Mouse (Mus musculus) brain, adult 2 months (tissue): Measurements from ENCODE around the gene Gm9837.
"Not testable (repeated sequence)": the region's sequence is repeated elsewhere in the genome, so short reads cannot be mapped to it uniquely, and the experiment has no call there.

ENCODE experiments used
- DNase-seq: peaks from one replicate; pipeline ENCODE4 v3.0.0; 2011; ENCODE audit warnings: low read depth, low spot score

The Gm9837 gene

DNA sequence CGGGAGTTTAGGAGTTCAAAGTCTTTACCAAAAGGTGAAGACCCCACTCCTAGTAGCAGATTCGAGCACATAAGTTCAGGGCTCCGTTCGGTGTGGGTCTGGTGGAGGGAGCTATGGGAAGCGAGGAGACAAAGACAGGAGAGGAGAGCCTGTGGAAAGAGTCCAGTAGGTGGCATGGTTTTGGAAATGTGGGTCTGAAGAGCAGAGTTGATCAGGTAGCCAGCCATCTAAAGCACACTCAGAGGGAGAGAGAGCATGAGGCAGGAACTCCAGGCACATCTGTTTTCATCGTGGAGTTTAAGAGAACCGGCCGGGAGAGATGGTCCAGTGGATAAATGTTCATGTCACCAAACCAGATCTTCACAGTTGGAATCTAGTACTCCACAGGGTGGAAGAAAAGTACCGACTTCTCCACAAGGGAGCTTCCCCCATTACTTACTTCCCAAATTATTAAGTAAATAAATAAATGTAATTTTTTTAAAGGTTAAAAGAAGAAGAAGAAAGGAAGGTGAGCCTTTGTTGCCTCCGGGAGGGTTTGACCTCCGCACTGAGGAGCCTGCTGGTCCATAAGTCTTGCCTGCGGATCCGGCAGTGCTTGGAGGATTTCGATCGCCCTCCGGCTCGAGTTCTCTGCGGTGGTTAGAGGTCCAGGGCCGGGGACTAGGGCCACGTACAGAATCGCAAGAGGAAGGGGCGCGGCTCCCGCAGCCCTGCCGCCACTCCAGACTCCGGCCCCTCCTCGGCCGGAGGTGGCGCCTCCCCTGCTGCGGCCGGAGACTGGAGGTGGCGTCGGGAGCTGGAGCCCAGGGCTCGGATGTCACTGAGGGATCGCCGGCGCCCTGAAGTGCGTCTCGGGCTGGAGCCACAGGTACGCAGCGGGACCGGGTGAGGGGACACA, 13.6 kb downstream of the Gm9837 start, which contains the start of the genes Gm10447 and Shroom1:
Gm10447 (minus strand) TSS at position 637 of the 898 bp plus-strand sequence.
Shroom1 (plus strand) TSS at position 732 of the 898 bp plus-strand sequence.
- DNase-seq, result peak; percentile 78

DNA sequence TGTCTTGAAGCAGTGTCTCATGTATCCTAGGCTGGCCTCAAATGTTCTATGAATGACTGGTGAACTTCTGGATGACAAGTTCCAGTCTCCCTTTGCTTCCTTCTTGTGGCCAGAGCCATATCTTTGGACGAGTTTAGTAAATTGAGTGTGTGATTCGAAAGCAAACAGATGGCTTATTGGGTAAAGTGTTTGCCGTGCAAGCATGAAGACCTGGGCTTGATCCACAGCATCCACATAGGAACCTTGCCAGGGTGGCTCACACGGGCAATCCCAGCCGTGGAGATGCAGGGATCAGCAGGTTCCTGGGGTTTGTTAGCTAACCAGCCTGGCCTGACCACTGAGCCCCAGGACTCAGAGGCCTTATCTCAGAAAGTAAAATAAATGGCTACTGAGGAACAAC, 17.2 kb downstream of the Gm9837 start:
- DNase-seq, result no peak

DNA sequence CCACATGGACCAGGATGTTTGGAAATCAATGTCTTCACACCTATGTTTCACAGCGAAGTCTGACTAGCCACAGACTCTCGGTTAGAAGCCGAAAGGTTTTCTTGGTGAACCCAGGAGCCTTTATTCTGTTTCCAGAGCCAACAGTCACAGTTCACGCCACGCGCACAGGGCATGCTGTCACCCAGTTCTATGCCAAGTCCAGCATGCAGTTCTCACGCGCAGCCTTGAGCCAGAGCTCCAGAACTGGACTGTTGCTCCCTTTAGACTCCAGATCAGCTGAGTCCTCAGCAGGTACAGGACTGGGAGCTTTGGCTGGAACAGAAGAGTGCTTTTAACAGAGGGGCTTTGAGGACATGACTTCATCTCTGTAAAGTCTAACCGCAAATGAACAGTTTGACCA, 17.9 kb downstream of the Gm9837 start:
- peak; percentile 76 for DNase-seq

DNA sequence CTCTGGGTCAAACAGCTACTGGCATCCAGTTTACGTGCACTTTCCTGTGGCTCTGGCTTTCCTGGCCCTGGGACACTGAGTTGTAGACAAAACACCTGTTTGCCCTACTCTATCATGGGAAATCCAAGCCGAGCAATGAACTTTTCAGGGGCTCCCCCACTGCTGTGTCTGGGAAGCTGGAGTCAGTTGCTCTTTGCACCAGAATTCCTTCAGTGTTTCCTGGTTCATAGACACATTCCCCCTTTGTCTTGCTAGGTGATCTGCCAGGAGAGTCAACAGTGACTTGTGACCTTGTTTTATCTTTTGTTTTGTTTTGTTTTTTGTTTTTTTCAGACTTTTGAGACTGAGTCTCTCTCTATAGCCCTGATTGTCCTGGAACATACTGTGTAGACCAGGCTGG, 18.9 kb downstream of the Gm9837 start:
- no peak for DNase-seq

DNA sequence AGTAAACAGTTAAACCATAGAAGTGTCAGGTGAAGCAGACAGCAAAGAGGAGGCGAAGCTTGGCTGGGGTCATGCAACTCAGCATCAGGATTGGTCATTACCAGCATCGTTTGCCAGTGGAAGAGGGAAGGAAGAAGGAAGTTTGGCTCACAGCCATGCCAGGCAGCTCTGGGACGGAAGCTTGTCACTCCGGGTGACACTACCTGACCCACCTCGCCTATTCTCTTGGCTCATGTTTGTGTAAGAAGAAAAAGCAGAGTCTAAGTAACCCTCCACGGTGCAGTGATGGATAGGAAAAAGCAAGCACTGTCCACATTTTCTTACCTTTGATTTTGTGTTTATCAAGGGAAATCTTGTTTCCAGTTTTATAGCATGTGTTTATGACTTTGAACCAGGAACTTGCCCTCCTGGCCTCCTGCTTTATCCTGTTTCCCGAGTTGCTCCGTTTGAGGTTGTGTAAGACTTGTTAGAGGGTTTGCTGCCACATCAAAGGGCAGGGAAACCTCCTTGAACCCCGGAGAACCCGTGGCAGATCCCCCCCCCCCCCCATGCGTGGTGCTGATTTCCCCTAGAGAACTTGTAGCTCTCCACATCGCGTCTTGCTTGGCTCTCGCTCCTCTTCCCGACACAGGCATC, 20.1 kb downstream of the Gm9837 start:
- DNase-seq, result no peak

DNA sequence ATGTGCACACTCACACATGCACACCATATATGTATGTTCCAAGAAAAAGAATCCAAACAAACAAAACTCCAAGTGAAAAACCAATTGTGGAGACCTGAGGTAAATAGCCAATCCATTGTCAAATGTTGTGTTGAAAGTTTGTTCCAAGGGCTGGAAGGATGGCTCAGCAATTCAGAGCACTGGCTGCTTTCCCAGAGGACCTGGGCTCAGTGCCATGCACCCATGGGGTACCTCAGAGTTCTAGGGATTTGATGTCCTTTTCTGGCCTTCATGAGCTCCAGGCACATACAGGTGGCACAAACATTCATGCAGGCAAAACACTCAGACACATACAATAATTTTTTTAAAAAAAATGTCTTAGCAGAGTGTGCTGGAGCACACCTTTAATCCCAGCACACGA, 21.8 kb downstream of the Gm9837 start:
- peak; percentile 90 for DNase-seq

DNA sequence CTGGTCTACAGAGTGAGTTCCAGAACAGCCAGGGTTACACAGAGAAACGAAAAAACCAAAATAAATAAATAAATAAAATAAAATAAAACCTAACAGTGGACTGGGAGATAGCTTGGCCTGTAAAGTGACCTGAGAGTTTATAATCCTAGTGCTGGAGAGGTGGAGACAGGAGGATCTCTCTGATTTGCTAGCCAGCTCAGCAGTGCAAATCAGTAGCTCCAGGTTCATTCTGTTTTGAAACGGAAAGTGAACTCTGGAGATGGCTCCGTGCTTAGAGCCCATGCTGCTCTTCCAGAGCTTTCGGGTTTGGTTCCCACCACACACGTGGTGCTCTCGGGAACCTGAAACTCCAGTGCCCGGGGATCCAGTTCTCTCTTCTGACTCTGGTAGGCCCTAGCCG, 22.3 kb downstream of the Gm9837 start:
- no peak for DNase-seq

DNA sequence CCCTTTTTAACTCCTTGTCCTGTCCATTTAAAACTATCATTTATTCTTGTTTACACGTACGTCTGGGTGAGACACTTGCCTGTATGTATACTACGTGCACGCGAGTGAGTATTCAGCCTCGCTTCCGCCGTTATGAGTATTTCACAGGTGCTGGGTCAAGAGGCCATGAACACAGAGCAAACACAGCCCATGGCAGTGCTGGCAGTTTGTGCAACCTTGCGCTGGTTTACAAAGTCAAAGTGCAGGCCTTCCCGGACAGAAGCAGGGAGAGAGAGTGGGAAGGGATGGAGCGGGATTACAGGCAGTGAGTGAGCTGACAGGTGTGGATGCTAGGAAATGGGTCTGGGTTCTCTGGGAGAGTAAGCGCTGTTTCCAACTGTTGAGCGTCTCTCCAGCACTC, 24.1 kb downstream of the Gm9837 start:
- no peak for DNase-seq

DNA sequence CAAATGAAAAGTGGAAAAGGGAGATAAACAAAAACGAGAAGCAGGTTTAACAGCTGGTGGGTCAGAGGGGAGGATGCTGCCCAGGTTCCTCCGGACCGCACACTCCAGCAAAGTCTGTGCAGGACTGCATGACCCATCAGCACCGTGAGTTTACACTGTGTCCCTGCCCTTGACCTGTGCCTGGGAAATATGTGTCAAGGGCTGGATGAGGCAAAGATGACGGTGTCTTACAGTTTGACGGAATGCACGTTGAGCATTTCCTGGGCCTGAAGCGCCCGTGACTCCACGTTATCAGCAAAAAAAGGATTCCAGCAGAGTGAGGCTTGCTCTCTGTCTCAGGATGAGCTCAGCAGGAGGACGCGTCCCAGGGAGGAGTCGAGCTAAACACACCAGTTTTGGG, 24.7 kb downstream of the Gm9837 start:
- no peak for DNase-seq

DNA sequence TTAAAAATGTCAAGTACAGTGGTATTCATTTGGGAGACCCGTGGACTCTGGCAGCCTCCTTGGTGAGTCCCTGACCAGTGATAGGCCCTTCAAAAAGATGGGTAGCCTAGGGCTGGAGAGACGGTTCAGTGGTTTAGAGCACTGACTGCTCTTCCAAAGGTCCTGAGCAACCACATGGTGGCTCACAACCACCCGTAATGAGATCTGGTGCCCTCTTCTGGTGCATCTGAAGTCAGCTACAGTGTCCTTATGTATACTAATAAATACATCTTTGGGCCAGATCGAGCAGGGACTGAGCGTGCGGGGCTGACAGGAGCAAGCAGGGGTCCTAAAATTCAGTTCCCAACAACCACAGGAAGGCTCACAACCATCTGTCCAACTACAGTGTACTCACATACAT, 26.4 kb downstream of the Gm9837 start:
- no peak for DNase-seq

DNA sequence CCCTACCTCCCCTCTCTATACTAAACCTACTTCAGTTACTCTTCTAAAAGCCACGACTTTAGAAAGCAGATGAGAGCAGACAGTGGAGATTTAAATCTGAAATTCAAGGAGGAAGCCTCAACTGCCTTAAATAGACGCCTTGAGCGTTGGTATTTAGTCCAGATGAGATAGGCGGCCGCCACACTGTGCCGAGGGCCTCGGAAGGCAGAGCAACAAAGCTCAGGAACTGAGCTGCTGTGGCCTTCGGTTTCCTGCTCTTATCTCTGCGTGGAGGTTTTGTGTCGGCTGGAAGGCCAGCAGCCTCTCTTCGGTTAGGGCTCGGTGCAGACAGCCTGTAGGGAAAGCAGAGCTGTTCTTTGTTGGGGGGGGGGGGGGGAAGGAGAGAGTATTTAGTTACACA, 28.4 kb downstream of the Gm9837 start:
- no peak for DNase-seq

DNA sequence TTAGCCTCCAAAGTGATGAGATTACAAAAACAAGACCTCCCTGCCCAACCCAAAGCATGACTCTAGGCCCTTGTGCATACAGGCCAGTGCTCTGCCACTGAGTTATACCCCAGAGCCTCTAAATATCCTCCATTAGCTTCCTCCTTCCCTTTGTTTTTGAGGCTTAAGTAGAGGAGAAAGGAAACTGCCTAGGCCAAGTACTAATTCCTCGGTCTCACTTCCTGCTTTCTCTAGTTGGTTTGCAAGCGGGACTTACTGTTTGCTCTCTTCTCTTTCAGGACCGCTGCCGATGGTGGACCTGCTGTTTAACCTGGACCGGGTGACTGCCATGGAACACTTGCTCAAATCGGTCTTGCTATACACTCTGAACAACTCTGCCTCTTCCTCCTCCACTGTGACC, 33.9 kb downstream of the Gm9837 start:
- no peak for DNase-seq

DNA sequence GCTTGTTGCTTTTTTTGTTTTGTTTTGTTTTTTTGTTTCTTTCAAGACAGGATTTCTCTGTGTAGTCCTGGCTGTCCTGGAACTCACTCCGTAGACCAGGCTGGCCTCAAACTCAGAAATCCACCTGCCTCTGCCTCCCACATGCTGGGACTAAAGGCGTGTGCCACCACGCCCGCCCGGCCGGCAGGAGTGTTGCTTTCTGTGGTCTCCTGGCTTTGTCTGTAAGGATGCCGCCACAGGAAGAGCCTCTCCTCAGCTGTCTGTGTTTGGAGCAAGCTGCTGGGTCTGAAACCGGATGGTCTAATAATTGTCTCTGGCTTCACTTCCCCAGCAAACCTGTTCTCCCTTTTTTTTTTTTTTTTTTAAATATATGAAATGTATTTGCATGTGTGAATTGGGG, 34.8 kb downstream of the Gm9837 start:
- no peak for DNase-seq

DNA sequence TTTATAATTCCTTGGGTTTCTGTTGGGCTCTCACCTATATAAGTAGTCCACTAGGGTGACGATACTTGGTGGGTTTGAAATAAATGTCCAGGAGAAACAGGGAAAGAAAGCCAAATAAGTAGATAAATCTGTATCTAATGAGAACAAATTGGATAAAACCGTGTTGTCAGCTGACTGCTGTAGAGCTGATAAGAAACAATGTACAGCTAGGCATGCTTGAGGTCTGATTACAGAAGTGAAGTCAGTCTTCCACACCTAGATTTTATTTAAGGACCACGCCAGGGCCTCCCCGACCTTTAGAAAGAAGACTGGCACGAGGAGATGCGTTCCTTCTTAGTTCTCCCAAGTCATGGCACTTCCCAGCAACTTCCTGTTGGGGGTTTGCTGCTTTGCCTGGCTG, 37.2 kb downstream of the Gm9837 start:
- DNase-seq, result no peak

DNA sequence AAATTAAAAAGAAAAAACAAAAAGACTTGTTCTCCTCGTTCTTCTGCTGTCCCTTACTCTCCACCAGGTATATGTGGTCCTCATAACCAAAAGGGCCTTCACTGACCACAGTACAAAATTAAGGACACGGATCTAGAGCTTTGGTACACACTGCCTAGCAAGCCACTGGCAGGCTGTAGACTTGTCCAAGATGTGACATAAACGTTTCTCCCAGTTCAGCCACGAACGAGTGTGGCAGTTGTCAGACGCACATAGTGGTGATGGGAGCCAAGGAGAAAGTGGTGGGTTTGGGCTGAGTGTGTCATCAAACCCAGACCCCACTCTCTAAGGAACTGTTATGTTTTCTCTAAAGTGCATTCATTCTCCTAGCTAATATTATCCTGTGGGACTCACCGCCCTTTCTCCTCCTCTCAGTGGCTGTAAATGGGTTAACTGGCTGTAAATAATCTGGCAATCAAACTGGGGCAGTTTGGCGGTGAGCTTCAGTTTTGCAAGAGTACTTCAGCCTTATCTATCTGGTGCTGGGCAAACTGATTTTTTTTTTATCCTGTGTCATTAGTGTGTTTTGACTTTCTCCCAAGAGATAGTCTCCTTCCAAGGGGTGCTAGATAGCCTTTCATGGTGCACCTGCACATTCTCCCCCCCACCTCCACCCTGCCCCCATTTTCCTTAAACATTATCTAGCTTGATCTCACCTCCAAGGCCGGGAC, 38.8 kb downstream of the Gm9837 start:
- peak; percentile 27 for DNase-seq

DNA sequence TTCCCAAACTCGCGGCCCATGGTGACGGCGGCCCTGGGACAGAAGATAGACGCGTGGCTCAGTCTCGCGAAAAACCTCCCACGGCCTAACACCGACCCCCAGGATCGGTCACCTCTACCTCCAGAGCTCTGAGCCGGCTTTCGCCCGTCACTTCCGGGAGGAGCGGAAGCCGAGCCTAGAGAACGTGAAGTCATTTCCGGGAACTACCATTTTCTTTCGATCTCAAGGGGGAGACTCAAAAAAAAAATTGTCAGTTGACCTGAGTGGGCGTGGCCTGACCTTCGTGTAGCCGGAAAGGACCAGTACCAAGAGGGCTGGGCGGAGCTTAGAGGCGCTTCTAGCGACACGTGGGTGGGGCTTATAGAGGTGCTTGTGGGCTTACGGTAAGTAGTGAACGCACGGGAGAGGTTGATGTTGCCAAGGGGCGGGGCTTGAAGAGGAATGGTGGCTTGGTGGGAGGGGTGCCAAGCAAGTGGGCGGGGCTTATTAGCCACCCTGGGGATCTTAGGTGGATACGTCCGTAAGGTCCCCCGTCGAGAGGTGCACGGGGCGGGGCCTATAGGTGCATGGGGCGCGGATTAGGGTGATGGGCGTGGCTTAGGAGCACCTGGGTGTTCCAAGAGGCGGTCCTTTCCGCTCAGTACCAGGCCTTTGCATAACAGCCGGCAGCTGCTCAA, 39.5 kb downstream of the Gm9837 start, which contains the start of the genes Uqcrq and Gdf9:
Uqcrq (minus strand) TSS at position 162 of the 677 bp plus-strand sequence.
Gdf9 (plus strand) TSS at position 354 of the 677 bp plus-strand sequence.
- DNase-seq, result peak; percentile 100

DNA sequence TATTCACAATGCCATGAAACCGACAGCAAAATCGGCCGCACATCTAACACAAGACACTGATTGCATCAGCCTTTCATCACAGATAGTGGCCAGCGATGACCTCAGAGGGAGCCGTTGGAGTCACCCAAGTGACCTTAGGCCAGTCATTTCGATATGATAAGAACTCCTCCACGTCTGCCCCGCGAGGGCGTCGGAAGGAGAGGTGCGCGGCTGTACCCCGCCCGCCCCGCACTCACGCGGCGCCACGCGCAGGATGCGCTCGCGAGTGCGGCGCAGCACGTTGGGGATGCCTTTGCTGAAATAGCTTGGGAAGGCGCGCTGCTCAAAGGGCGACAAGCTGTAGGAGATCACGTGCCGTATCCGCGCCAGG, 40.0 kb downstream of the Gm9837 start:
- no peak for DNase-seq

DNA sequence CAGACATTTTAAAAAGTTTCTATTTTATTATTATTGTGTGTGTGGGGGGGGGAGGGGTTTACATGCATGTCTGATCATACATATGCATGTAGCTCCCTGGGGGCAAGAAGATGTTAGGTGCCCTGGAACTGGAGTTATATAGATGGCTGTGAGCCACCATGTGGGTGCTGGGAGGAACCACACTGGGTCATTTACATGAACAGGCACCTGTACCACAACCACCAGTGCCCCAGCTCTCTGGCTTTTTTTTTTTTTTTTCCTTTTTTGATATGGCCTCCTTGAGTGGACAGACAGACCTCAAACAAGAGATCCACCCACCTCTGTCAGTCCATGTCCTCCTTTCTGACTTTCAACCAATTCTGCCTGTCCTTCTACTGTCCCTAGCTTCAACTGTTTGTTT, 41.1 kb downstream of the Gm9837 start:
- DNase-seq, result no peak

DNA sequence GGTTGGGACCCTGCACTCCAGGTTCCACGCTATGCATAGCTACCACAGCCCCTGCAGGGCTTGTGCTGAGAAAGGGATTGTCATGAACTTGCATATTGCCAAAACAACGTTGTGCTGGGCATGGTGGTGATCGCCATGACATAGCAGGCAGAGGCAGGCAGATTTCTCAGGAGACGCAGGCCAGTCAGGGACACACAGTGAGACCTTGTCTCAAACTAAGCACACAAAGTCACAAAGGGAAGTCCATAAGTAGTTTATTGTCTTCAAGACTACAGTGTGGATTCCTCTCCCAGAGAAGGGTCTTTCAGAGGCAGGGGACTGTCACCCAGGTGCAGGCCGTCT, 41.6 kb downstream of the Gm9837 start:
- no peak for DNase-seq

DNA sequence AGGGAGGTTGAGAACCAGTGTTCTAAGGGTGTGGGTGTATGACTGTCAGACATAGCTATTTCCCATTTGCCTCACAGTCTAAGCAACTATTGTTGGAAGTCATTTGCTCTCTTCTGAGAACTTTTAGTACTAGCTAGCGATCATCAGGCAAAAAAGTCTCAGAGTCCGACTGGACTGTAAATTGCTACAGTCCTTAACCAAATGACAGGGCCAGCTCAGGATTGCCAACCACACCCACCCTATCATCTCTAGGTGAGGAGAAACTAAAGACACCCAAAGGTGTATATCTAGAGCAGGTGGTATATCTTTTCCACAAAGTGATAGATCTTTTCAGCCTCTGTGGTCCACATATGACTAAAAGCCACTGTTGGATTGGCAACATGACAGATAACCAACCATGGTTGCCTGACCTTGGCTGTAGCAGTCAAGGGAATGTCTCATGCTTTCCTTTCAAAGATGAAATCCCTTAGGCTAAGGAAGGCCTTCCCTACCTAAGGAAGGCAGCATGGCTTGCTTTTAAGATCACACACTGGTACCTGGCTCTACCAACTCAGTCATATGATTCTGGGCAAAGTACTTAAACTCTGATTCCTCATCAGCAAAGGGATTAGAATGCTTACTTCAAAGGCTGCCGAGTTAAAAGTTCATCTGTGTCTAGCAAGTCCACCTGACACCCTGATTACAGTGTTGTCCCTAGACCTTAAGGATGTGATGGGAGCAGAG, 42.1 kb downstream of the Gm9837 start:
- no peak for DNase-seq

DNA sequence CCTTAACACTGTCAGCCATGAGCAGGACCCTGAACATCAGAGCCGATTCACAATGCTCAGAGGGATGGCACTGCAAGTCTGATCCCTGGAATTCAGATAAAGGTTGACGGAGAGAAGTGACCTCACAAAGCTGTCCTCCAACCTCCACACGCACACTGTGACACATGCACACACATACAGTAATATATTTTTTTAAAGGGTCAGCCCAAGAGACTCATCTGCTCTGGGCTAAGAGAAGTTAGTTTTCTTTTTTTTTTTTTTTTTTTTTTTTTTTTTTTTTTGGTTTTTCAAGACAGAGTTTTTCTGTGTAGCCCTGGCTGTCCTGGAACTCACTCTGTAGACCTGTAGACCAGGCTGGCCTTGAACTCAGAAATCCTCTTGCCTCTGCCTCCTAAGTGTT, 43.4 kb downstream of the Gm9837 start:
- not testable (repeated sequence) for DNase-seq
